Mouse (Mus musculus) spleen, adult 2 months (tissue): ENCODE measurements around the gene Ndufaf8.

Experiments used
- CTCF ChIP-seq: fragments of 200-500 bp; IDR thresholded peaks from 2 replicates; pipeline ENCODE4 v1.5.1; 2011; ENCODE audit warnings: mild to moderate bottlenecking, inconsistent platforms; ENCODE audit not compliant: insufficient read depth, insufficient read length, insufficient replicate concordance; ENCODE audit errors: extremely low read depth
- POLR2A ChIP-seq: fragments of 200-500 bp; IDR thresholded peaks from 2 replicates; pipeline ENCODE4 v1.6.1; 2011; ENCODE audit warnings: low read depth, low read length, inconsistent platforms

- no peak for TF ChIP-seq POLR2A
- TF ChIP-seq CTCF = no peak
Observed at GRCm38 (mm10) chr11:120053846-120054245, 44.9 kb upstream of the Ndufaf8 start.
